Mouse (Mus musculus): ENCODE measurements around the gene Secisbp2l. TPM values are rescaled to one million over a fixed set of nuclear protein-coding genes. Genes with fewer than 3 reads are reported as not detected.

The Secisbp2l gene
- 100 to 1,000 TPM; 103 to 107 TPM for total RNA-seq (2021)

DNA sequence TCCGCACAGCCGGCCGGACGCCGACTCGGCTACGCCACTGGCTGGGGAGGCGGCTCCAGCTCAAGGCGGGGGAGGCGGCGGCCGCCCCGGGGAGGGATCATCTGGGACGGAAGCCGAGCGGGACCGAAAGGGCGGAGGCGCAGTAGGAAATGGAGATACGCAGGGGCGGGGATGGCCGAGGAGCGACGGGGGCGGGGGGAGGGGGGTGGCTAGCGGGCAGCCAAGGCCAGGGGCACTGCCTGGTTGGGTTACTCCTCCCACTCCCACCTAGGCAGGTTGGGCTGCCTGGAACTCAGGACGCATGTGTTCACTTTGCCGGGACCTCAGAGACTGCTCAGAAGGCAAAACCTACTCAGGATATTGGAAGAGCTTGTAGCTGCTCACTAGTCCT, at the start of gene Secisbp2l:
TSS of gene Secisbp2l (minus strand) at position 152 of the 391 bp plus-strand sequence.
- DNase-seq (ENCODE audit: low spot score in 2 of 2), result peak; percentile 97
- intact Hi-C loops (cut with DNase I), result loop anchor here (2.0 to 5.0 kb wide), 3 partner anchors 45 to 110 kb away; partner anchors contain the start of genes Cops2, Eid1 and Galk2

DNA sequence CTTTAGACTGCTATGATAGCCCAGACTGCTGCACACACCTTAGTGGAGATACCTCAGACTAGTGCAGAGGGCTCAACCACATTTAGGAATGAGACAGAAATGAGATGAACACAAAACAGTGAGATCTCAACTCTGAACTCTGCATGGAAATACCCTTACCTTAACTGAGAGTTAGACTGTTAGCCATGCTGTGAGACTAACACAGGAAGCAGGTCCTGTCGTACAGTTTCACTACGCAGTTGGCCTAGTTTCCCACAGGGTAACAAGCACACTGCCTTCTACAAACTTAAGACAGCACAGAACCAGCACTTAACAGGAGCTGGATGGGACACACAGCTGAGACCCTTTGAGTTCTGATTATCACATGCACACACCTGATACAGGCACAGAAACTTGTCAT, 47.3 kb upstream of the Secisbp2l start:
- intact Hi-C loops (cut with DNase I), result loop anchor here (5.0 kb wide), 2 partner anchors 48 to 63 kb away; partner anchors contain the start of gene Secisbp2l
- no peak for DNase-seq (ENCODE audit: low spot score in 2 of 2)

DNA sequence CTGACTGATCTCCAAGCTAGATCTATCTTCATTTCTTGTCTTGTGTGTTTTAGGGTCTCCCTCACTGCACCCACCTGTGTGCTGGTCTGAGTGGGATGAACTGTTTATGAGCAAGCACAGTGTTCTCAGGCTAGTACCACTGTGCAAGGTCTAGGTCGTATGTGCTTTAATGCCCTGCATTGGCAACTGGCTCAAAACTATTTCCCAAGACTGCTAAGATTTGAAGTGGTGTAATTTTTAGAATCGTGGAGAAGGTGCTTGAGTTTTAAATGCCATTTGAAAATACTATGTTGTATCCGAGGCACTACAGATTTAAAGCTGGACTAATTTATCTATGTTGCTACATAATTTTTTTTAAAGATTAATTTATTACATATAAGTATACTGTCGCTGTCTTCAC, 45.2 kb upstream of the Secisbp2l start:
- no peak for DNase-seq (ENCODE audit: low spot score in 2 of 2)
- intact Hi-C loops (cut with DNase I), result loop anchor here (5.0 kb wide), 1 partner anchor 46 kb away; the partner anchor contains the start of gene Secisbp2l

DNA sequence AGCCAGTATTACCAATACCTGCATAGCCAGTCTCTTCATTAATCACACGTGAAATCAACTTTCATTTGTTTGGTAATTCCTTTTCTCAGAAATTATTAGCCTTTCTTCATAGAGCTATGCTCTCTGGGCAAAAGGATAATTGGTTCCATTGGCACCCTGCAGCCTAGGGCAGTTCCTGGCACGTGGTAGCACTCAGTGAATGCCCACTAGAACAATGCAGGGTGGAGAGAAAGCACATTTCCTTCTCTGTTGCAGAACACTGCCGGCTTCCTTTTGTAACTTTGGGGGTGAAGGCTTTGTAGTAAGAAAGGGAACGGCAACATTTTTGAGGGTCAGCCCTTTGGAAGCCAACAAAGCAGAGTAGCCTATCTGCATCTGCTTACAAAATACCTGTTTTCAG, 43.5 kb upstream of the Secisbp2l start:
- intact Hi-C loops (cut with DNase I), result loop anchor here (5.0 kb wide), 1 partner anchor 44 kb away; the partner anchor contains the start of gene Secisbp2l
- no peak for DNase-seq (ENCODE audit: low spot score in 2 of 2)

DNA sequence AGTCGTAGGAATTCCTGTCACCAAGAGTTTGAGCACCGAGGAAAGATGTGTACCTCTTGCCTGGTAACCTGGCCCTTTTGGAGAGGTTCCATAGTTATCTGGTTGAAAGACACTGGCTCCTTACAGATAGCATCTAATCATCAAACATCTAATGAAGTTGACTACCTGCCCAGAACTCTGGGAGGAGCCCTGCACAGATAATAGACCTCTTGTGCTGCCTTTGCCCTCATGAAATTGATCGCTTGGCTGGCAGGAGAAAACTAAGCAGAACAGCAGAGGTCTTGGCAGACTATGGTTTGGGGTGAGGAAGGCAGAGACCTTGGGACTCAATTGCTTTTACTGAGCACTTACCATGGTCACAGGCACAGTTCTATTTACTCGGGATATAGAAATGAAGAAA, 37.7 kb upstream of the Secisbp2l start:
- intact Hi-C loops (cut with DNase I), result no loop called here
- no peak for DNase-seq (ENCODE audit: low spot score in 2 of 2)

DNA sequence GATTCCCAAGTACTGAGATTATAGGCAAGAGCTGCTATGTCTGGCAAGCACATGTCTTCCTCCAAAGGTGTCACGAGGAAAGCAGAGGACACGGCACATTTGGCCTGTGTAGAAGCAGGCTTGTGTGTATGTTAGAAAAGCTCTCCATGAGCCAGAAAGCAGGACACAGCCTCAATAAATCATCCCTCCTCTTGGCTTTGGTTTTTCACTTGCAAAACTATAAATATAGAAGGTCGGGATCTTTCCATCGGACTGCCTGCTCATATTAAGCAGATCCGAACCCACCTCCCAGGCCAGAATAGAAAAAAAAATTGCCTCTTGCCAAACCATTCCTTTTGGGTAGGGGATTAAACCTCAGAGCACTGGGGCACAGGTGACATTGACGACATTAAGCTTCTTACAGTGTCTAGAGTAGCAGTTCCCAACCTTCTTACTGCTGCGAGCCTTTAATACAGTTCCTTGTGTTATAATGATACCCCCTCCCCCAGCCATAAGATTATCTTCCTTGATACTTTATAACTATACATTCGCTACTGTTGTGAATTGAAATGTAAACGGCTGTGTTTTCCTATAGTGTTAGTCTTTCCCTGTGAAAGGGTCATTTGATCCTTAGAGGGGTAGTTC, 31.4 kb upstream of the Secisbp2l start:
- intact Hi-C loops (cut with DNase I), result no loop called here
- DNase-seq (ENCODE audit: low spot score in 2 of 2), result no peak

DNA sequence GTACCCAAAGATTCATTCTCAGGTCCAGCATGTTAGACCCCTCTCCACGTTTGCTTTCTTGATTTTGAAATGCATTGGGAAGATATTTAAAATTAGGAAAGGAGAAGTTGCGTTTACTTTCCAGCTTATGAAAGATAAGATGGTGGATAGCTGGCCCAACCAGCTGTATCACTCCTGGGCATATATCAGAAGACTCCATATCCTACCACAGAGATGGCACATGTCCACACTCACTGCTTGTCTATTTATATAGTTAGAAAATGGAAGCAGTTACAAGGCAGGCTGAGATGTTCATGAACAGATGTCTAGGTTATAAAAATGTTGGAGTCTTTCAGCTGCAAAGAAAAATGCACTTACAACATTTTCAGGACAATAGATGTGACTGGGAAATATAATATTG, 28.7 kb upstream of the Secisbp2l start:
- intact Hi-C loops (cut with DNase I), result no loop called here
- DNase-seq (ENCODE audit: low spot score in 2 of 2), result no peak

DNA sequence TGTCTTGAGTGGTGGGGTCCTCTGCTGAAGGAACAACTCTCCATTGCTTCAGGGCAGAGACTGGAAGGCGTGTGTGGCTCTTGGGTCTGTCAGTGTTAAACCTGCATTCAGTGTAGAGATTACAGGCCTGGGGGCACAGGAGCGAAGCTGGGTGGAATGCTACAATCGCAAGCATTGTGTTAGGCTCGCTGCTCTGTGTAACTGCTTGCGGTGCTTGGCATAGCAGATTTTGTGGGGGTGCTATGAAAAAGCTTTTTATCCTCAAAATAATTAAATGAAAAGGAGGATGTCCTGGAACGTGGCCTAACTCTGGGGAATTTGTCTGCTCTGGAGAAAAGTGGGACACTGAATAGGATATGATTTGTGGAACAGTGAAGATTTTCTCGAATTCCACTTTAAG, 26.9 kb upstream of the Secisbp2l start:
- intact Hi-C loops (cut with DNase I), result no loop called here
- peak; percentile 48 to 54 for DNase-seq (ENCODE audit: low spot score in 2 of 2)

DNA sequence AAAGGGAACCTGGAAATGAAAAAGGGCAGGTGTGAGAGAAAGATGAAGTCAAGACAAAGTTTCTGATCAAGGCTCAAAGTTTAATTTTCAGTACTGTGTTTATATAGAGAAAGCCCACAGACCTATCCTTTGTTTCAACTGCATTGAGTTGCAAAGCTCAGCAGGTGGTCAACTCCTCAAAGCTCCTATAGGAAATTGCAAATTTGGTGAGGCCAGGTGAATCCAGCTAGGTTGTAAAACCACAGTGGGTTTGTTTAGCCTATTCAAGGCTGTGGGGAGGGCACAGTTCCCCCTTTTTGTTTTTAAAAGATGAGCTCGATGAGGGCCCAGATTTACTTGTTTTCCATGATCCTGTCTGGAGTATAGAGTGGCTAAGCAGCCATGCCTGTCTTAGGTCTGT, 23.2 kb upstream of the Secisbp2l start:
- no peak for DNase-seq (ENCODE audit: low spot score in 2 of 2)
- intact Hi-C loops (cut with DNase I), result no loop called here

DNA sequence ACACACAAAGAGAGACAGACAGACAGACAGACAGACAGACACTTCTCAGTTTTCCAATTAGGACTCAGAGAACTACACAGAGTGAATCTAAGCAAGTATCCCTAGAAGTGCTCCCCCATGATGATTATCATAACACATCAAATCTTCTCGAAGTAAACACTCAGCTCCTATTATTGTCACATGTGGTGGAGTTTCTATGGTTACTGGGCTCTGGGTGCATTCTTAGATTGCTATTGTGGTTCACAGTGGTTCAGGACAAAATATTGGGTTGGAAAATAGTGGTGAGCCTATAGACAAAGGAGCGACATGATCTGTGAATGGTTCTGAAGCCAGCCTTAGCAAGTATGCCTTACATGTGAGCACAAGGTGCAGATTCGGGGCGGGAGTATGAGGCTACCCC, 19.3 kb upstream of the Secisbp2l start:
- intact Hi-C loops (cut with DNase I), result no loop called here
- DNase-seq (ENCODE audit: low spot score in 2 of 2), result no peak

DNA sequence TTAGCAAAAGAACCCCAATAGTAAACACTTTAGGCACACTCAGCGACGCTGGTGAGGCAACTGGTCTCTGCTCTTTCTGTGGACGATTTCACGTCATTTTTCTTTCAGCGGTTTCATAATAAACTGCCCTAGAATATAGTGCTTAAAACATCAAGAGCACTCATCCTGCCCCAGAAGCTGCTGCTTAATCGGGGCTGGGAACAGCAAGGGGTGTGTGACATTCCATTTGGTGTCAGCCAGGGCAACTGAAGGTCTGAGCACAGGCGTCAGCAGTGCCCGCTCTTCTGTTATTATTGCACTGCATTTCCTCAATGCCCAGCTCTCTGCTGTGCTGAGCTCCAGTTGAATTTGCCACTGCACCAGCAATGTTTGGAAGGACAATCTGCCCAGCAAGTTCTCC, 18.4 kb upstream of the Secisbp2l start:
- intact Hi-C loops (cut with DNase I), result no loop called here
- no peak for DNase-seq (ENCODE audit: low spot score in 2 of 2)

DNA sequence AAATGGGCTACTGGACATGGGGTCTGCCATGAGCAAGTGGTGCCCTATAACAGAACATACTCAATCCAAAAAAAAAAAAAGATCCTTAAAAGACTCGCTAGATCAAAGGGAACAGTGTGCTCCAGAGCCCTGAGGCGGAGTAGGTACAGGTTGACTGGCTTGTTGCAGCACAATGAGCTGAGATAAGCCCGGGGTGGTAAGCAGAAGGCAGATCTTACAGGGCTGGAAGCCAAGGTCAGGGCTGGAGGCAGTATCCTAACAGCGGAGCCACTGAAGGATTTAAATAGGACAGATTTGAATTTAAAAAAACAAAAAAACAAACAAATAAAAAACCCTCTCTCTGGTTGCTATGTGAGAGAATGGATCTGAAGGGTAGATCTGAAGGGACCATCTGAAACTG, 17.8 kb upstream of the Secisbp2l start:
- DNase-seq (ENCODE audit: low spot score in 2 of 2), result no peak
- intact Hi-C loops (cut with DNase I), result no loop called here

DNA sequence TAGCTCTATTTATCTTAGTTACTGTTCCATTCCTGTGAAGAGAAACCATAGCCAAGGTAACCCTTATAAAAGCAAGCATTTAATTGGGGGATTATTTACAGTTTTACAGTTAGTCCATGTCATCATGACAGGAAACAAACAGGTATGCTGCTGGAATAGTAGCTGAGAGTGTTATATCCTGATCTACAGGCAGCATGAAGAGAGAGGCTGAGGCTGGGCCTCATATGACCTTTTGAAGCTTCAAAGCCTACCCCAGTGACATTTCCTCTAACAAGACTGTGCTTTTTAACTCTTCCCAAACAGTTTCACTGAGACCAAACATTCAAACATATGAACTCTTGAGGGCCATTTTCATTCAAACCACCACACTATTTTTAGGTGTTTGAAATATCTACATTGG, 15.2 kb upstream of the Secisbp2l start:
- intact Hi-C loops (cut with DNase I), result no loop called here
- no peak for DNase-seq (ENCODE audit: low spot score in 2 of 2)

DNA sequence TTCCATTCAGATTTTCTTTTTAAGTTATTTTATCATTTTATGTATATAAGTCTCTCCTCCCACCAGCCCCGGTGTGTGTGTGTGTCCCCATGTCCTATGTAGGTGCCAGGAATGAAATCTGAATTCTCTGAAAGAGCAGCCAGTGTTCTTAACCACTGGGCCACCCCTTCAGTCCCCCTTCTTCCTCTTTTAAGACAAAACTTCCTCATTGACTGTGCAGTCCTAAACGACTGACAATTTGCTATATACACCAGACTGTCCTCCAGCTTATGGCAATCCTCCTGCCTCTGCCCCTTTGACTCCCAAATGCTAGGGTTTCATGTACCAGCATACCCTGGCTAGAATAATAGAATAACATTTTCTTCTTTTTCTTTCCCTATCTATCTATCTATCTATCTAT, 12.4 kb upstream of the Secisbp2l start:
- intact Hi-C loops (cut with DNase I), result no loop called here
- no peak for DNase-seq (ENCODE audit: low spot score in 2 of 2)

DNA sequence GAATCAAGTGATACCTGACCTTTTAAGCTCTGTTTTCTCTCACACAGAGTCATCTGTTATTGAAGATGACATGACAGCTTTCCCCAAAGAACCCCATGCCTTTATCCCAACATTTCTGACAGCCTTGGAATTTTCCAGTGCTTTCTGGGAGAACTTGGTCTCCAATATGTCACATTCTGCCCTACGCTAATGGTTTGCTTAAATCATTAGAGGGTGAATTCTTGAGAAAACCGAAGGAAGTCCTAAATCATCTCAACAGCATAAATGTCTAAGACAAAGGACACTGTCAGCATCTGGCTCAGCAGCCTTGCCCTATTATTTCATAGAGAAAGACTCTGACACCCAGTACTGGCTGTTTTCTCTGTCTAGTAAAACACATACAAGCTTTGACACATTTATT, 11.5 kb upstream of the Secisbp2l start:
- intact Hi-C loops (cut with DNase I), result no loop called here
- DNase-seq (ENCODE audit: low spot score in 2 of 2), result no peak

DNA sequence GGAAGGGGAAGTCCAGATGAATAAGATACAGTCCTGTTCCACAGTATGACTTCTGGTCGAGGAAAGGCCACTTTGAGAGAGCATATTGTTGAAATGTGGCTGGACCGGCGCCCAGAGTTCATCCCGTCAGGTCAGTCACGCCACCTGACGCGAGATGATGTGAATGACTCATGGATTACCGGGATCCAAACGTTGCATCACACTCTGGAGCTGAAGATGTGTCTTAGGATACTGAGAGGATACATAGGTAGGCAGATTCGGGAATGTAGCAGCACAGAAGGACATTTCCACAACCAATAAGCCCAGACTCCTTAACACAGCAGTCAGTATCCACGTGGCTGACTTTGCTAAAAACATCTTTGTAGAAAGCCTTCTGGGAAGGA, 10.2 kb upstream of the Secisbp2l start:
- intact Hi-C loops (cut with DNase I), result no loop called here

DNA sequence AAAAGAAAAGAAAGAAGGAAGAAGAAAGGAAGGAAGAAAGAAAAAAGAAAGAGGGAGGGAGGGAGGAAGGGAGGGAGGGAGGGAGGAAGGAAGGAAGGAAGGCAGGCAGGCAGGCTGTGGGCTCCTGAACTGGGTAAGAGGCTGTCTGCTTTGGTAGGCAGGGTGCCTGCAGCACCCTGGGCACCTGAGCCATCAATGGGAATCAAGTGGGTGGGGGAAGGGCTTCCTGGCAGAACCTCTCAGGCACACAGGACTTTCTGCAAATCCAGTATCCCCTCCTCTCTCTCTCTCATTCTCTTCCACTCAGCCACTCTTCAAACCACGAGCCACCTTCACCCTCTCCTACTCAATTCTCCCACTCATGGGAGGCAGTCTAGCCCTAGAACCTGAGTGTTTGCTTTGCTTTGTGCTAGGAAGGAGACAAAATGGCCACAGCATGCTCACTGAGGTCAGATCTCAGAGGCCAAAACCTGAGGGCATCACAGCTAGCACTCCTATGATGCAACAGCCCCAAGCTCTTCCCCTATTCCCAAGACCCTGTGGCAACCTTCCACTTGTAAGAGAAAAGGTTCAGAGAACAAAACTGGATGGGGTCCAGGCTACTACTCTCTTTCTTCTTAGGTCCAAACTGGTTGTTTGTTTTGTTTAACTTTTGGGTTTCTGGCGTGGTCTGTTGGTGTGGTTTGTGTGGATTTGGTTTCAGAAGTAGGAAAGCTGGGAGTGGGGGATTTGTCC, 9.6 kb upstream of the Secisbp2l start:
- intact Hi-C loops (cut with DNase I), result no loop called here
- DNase-seq (ENCODE audit: low spot score in 2 of 2), result no peak

More for the DNA sequence above, 10.2 kb upstream of the Secisbp2l start:
- DNase-seq (ENCODE audit: low spot score in 2 of 2), result no peak

DNA sequence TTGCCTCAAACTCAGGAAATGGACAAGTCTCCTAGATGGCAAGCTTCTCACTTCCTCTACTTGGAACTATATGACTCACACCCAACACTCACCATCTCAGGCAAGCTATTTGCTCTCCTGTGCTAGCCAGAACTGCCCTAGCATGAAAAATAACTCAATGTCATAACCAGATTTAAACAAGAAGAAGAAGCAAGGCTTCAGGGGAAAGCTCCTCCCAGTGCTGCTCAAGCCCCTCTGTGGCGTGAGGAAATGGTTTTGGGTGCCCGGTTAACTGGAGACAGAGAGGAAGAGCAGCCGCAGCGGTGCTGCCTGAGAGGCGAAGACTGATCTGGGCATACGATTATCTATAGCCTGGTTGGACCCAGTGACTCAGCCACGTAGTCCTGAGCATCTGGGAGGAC, 8.8 kb upstream of the Secisbp2l start:
- intact Hi-C loops (cut with DNase I), result no loop called here
- DNase-seq (ENCODE audit: low spot score in 2 of 2), result no peak

DNA sequence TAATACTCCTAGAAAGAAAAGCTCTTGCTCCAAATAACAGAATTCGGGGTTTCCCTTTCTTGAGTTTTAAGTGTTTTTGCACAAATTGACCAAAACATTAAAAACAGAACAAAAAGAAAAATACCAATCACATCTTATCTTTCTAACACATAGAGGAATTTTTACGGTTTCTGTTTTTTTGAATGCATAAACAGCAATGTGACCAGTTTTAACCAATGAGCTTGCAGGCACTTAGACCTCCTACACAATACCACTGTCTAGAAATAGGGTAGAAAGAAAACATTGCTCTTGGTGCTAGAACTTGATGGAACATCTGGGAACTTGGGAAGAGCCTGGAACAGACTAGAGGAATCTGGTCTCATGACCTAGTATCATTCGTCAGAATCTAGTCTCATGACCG, 7.6 kb upstream of the Secisbp2l start:
- no peak for DNase-seq (ENCODE audit: low spot score in 2 of 2)
- intact Hi-C loops (cut with DNase I), result no loop called here

DNA sequence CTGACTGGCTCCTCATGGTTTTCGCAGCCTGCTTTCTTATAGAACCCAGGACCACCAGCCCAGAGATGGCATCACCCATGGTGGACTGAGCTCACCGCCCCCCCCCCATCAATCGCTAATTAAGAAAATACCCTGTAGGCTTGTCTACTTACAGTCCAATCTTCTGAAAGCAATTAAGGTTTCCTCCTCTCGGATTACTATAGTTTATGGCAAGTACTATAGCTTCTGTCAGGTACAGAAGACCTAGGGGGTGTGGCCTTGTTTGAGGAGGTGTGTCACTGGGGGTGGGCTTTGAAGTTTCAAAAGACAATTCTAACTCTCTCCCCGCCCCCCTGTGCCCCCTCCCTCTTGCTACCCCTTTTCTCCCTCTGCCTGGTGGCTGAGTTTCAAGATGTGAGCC, 6.6 kb upstream of the Secisbp2l start:
- intact Hi-C loops (cut with DNase I), result no loop called here
- DNase-seq (ENCODE audit: low spot score in 2 of 2), result no peak

DNA sequence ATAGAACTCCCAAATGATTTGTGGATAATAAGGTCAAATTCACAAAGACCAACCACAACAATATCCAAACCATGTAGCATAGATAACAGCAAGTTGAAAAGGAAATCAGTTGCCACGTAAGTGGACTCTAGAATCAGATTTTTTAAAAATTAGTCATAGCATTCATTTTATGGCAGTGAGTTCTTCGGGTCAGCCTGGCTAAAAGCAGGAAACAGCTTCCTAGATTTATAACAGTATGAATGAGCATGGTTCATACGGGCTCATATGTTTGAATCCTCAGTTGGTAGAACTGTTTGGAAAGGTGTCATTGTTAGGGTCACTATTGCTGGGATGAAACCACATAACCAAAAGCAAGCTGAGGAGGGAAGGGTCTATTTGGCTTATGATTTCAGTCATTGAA, 6.1 kb upstream of the Secisbp2l start:
- intact Hi-C loops (cut with DNase I), result no loop called here
- no peak for DNase-seq (ENCODE audit: low spot score in 2 of 2)

All from left cerebral cortex, postnatal 36 days (tissue).